Mouse (Mus musculus) Patski (cell line): Measurements from ENCODE around the gene Crtc1. TPM values are rescaled to one million over a fixed set of nuclear protein-coding genes. Genes with fewer than 3 reads are reported as not detected.

Experiments
- ATAC-seq: fragments of 100-300 bp; one replicate; pipeline ENCODE4 v1.8.0; 2021
- CTCF ChIA-PET: fragments of 350-600 bp; sonication (Branson Sonifier 250); formaldehyde crosslinking; loops from one replicate; lab custom pipeline; 2022; ENCODE audit warnings: inconsistent platforms; lab: Charles Lee
- POLR2A ChIA-PET: fragments of 350-600 bp; sonication (Branson Sonifier 250); formaldehyde crosslinking; loops from one replicate; lab custom pipeline; 2022; ENCODE audit warnings: antibody characterized with exemption, inconsistent platforms; lab: Charles Lee
- DNase-seq: peaks from one replicate; pipeline ENCODE4 v3.0.0-alpha.2; 2011; ENCODE audit warnings: low read depth, low spot score
- H3K27me3 ChIP-seq: fragments of 371-371 bp; one replicate; pipeline ENCODE4 v1.5.1; 2021
- CTCF ChIP-seq: fragments of 100-300 bp; IDR thresholded peaks from one replicate; pipeline ENCODE4 v1.5.1; 2021
- in situ Hi-C: fragments of 300-500 bp; cut with MboI; formaldehyde crosslinking; loops from 3 replicates; pipeline ENCODE4 v1.11.1; 2018; ENCODE audit warnings: low pct_unique_long_range_greater_than_20kb, mixed read lengths
- polyA plus RNA-seq: library from polyadenylated mRNA; unstranded; gene quantifications from one replicate; pipeline ENCODE4 v1.2.3, GENCODE M21; 2021

Crtc1 gene
- polyA plus RNA-seq, 1 experiment from 2014 or later, result 12.0 TPM

- ChIA-PET CTCF (no interaction called here), POLR2A (no interaction called here)
- in situ Hi-C loops, result loop anchor here (5.0 kb wide), 1 partner anchor 92 kb away; no protein-coding TSS in a partner anchor
- TF ChIP-seq CTCF, result no peak
- no peak for ATAC-seq
- no peak for DNase-seq
- H3K27me3 ChIP-seq, result no peaks in the 10 kb centered on the region
Observed at GRCm38 (mm10) chr8:70410281-70410680, 29.1 kb downstream of the Crtc1 start.

GRCm38 (mm10) chr8:70409455-70409871 lies 29.9 kb downstream of the Crtc1 start:
- DNase-seq (no peak), ATAC-seq (no peak)
- in situ Hi-C loops, result no loop called here
- ChIA-PET POLR2A (no interaction called here), CTCF (interaction anchor here (1.4 kb wide), 1 partner anchor 89 kb away, joined by 3 read pairs; no protein-coding TSS in a partner anchor)
- H3K27me3 ChIP-seq, result no peaks in the 10 kb centered on the region
- no peak for TF ChIP-seq CTCF

GRCm38 (mm10) chr8:70409019-70409418 lies 30.4 kb downstream of the Crtc1 start:
- ATAC-seq (no peak), DNase-seq (no peak)
- H3K27me3 ChIP-seq, result no peaks in the 10 kb centered on the region
- POLR2A ChIA-PET, result interaction anchor here (1.1 kb wide), 1 partner anchor 66 kb away, joined by 3 read pairs; no protein-coding TSS in a partner anchor
- CTCF ChIA-PET, result interaction anchor here (1.4 kb wide), 1 partner anchor 88 kb away, joined by 3 read pairs; no protein-coding TSS in a partner anchor
- TF ChIP-seq CTCF, result no peak
- in situ Hi-C loops, result no loop called here

GRCm38 (mm10) chr8:70408301-70408700 lies 31.1 kb downstream of the Crtc1 start:
- no peak for ATAC-seq
- ChIA-PET POLR2A (interaction anchor here (1.1 kb wide), 1 partner anchor 65 kb away, joined by 3 read pairs; no protein-coding TSS in a partner anchor), CTCF (interaction anchor here (1.0 kb wide), 1 partner anchor 97 kb away, joined by 5 read pairs; no protein-coding TSS in a partner anchor)
- in situ Hi-C loops, result no loop called here
- H3K27me3 ChIP-seq, result no peaks in the 10 kb centered on the region
- DNase-seq, result no peak
- TF ChIP-seq CTCF, result no peak

DNA sequence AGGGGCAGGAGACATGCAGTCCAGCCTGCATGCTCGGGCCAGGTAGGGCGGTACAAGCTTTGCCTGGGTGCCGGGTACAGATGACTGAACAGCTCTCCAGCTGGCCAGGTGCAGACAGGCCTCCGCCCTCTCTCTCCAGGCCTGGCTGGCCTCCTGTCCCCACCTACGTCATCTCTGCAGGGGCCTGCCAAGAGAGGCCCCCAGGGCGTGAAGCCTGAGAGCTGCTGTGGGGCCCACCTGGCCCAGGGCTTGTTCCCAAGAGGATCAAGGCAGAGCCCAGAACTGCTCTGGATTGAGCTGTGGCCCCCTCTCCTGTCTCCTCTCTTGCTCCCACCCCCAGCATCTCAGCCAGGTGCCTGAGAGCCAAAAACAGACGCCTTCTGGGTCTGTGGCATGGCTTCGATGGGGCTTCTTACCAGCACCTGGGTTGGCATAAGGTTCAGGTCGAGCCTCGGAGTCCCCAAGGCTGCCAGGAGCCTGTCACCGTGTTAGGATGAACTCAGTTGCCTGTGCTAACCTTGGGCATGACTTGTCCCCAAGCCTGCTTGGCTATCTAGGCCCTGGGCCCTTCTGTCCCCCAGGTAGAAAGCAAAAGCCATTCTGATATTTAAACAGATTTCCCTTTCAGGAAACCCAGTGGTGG lies 32.8 kb downstream of the Crtc1 start:
- CTCF ChIA-PET, result interaction anchor here (1.2 kb wide), 1 partner anchor 99 kb away, joined by 3 read pairs; no protein-coding TSS in a partner anchor
- DNase-seq (no peak), ATAC-seq (no peak)
- POLR2A ChIA-PET, result interaction anchor here (1.2 kb wide), 1 partner anchor 10 kb away, joined by 3 read pairs; no protein-coding TSS in a partner anchor
- no peak for TF ChIP-seq CTCF
- no peaks in the 10 kb centered on the region for H3K27me3 ChIP-seq
- in situ Hi-C loops, result no loop called here

DNA sequence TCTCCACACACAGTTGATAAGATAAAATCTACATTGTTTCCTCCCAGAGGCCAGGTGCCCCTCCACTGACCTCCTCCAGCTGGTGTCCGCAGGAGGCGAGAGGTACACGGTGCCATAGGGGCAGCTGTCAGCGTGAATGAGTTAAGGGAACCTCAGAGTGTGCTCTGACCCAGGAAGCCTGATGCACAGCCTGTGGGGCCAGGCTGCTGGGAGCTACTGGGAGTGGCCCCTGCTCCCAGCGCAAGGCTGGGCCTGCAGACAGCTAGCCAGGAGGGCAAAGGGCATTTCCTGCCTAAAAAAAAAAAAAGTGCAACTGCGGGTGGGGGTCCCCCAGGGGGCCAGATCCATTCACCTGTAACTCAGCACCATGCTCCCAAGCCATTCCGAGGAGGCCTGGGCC lies 34.2 kb downstream of the Crtc1 start:
- in situ Hi-C loops, result no loop called here
- TF ChIP-seq CTCF, result no peak
- ATAC-seq (no peak), DNase-seq (no peak)
- POLR2A ChIA-PET, result no interaction called here
- CTCF ChIA-PET, result no interaction called here
- H3K27me3 ChIP-seq, result no peaks in the 10 kb centered on the region

DNA sequence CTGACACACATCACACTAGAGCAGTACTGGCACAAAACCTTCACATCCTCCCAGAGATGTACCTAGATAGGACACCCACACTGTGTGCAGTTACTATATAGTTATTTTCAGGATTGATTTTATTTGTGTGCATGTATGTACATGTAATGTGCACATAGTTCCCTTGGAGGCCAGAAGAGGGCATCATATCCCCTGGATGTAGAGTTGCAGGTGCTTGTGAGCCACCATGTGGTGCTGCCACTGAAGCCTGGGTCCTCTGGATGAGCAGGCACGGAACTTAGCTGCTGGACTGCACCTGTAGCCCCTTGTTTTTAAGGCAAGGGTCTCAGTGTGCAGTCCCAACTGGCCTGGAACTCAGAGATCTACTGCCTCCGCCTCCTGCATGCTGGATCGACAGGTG lies 35.2 kb downstream of the Crtc1 start:
- CTCF ChIA-PET, result interaction anchor here (0.7 to 1.0 kb wide), 2 partner anchors 10 to 15 kb away, joined by 3 read pairs; no protein-coding TSS in a partner anchor
- no peak for ATAC-seq
- H3K27me3 ChIP-seq, result no peaks in the 10 kb centered on the region
- no peak for DNase-seq
- POLR2A ChIA-PET, result interaction anchor here (0.9 to 1.1 kb wide), 2 partner anchors 22 to 148 kb away, joined by 4 to 5 read pairs; no protein-coding TSS in a partner anchor
- in situ Hi-C loops, result no loop called here
- no peak for TF ChIP-seq CTCF

DNA sequence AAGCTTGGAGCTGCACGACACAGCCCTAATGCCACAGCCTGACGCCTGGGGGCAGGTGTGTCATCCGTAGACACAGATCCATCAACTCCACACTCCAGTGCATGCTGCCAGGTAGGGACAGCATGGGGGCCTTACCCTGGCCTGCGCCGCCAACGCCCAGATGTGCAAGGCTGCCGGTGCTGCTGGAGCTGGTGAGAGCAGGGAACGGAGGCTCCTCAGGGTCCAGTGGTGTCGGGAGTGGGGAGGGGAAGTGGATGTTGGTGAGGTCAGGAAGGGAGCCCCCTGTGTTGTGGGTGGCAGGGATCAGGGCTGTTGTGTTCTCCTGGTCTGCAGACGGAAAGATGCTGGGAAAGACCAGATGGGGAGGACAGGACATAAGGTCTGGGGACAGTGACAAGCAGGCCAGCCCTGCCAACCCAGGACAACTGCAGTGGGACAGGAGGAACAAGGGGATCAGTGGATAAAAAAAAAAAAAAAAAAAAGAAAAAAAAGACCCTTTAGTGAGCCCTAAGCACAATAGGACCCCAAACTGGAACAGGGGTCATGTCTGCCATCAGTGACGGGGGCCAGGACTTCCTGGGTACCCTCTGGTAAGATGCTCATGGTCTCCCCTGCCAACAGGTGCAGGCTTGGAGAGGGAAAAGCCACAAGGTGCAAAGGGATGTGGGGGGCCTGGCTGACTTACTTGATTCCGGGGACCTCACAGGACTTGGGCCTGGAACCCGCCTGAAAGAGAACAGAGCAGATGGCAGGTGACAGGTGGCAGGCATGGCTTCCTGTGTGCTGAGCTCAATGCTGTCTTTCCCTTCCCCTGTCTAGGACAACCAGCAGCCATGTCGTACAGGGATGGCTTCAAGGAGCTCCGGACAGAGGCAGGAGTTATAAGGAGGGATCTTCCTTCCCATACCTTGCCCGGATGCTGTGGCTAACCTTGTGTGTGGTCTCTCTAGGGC lies 41.5 kb downstream of the Crtc1 start:
- ChIA-PET POLR2A (no interaction called here), CTCF (interaction anchor here (1.1 kb wide), 1 partner anchor 15 kb away, joined by 3 read pairs; no protein-coding TSS in a partner anchor)
- H3K27me3 ChIP-seq, result no peaks in the 10 kb centered on the region
- in situ Hi-C loops, result no loop called here
- no peak for DNase-seq
- no peak for TF ChIP-seq CTCF
- ATAC-seq, result no peak

DNA sequence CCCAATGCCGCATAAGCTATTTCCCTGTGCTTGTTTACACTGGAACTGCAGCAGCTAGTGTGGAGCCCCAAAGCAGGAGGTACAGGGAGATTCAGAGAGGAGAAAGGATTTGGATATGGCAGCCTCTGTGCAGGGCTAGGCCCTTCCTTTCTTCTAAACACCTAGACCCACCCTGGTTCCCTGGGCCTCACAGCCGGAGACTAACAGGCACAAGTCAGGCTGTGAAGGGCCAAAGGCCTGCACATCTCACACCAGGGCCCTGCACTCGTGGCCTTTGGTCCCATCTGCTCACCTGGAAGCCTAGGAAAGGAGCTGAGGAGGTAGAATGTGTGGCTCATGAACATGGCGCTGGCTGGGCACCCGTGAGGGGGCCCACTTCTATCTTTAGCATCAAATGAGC lies 43.2 kb downstream of the Crtc1 start:
- in situ Hi-C loops, result no loop called here
- CTCF ChIA-PET, result interaction anchor here (1.5 to 2.0 kb wide), 2 partner anchors 12 to 52 kb away, joined by 3 to 6 read pairs; no protein-coding TSS in a partner anchor
- DNase-seq (no peak), ATAC-seq (no peak)
- POLR2A ChIA-PET, result interaction anchor here (0.6 kb wide), 1 partner anchor 134 kb away, joined by 4 read pairs; no protein-coding TSS in a partner anchor
- no peak for TF ChIP-seq CTCF
- H3K27me3 ChIP-seq, result no peaks in the 10 kb centered on the region

DNA sequence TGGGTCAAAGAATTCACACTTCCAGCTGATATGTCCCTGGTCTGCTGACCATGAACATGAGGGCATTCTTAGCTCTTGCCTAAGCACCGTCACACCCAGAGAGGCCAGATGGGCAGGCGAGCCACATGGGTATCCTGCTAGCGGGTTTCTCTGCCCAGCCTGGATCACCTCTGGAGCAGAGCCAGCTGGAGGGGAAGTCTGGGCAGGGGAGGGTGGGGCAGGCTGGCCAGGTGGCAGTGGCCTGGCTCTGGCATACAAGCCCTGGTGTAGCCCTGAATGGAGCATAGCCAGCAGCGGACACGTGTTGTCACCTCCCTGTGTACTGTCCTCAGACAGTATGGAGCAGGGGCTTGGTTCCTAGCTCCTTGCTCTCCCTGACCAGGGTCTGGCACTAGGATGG lies 43.7 kb downstream of the Crtc1 start:
- ChIA-PET POLR2A (interaction anchor here (1.0 kb wide), 1 partner anchor 67 kb away, joined by 3 read pairs; no protein-coding TSS in a partner anchor), CTCF (interaction anchor here (1.5 to 2.0 kb wide), 2 partner anchors 11 to 52 kb away, joined by 3 to 6 read pairs; no protein-coding TSS in a partner anchor)
- H3K27me3 ChIP-seq, result no peaks in the 10 kb centered on the region
- no peak for TF ChIP-seq CTCF
- peak; percentile 34 for ATAC-seq
- in situ Hi-C loops, result no loop called here
- DNase-seq, result no peak
